Mouse (Mus musculus) spleen, embryonic (tissue): ENCODE results near the gene Syt12.

Experiments
- CTCF ChIA-PET: fragments of 350-600 bp; sonication (Branson Sonifier 250); formaldehyde crosslinking; loops from one replicate; lab custom pipeline; 2022; lab: Charles Lee

Gene Syt12

GRCm38 (mm10) chr19:4447445-4447844 lies 29.8 kb downstream of the Syt12 start:
- CTCF ChIA-PET, result no interaction called here

- CTCF ChIA-PET, result no interaction called here
Observed at GRCm38 (mm10) chr19:4446661-4447420, 30.4 kb downstream of the Syt12 start.

- CTCF ChIA-PET, result no interaction called here
Observed at GRCm38 (mm10) chr19:4442408-4442807, 34.8 kb downstream of the Syt12 start.

GRCm38 (mm10) chr19:4441621-4442161 lies 35.6 kb downstream of the Syt12 start:
- CTCF ChIA-PET, result no interaction called here

GRCm38 (mm10) chr19:4441090-4441591 lies 36.1 kb downstream of the Syt12 start:
- CTCF ChIA-PET, result interaction anchor here (0.7 kb wide), 1 partner anchor 13 kb away, joined by 5 read pairs; no protein-coding TSS in a partner anchor

GRCm38 (mm10) chr19:4440222-4440621 lies 37.0 kb downstream of the Syt12 start:
- CTCF ChIA-PET, result no interaction called here

- CTCF ChIA-PET, result no interaction called here
Observed at GRCm38 (mm10) chr19:4439161-4439801, 38.0 kb downstream of the Syt12 start, which contains the start of gene Rhod. Gene Rhod, minus strand, starts transcription at chr19:4439432.

GRCm38 (mm10) chr19:4438791-4439160 lies 38.5 kb downstream of the Syt12 start:
- CTCF ChIA-PET, result no interaction called here

- CTCF ChIA-PET, result interaction anchor here (0.6 to 0.7 kb wide), 2 partner anchors 155 to 177 kb away, joined by 5 to 7 read pairs; no protein-coding TSS in a partner anchor
Observed at GRCm38 (mm10) chr19:4437886-4438285, 39.4 kb downstream of the Syt12 start.

GRCm38 (mm10) chr19:4436254-4436653 lies 41.0 kb downstream of the Syt12 start:
- CTCF ChIA-PET, result no interaction called here

GRCm38 (mm10) chr19:4434999-4435398 lies 42.2 kb downstream of the Syt12 start:
- CTCF ChIA-PET, result interaction anchor here (0.6 kb wide), 1 partner anchor 734 kb away, joined by 4 read pairs; no protein-coding TSS in a partner anchor

- CTCF ChIA-PET, result no interaction called here
Observed at GRCm38 (mm10) chr19:4433756-4434155, 43.5 kb downstream of the Syt12 start.

GRCm38 (mm10) chr19:4430091-4430620 lies 47.1 kb downstream of the Syt12 start:
- CTCF ChIA-PET, result no interaction called here

- CTCF ChIA-PET, result interaction anchor here (0.6 to 0.7 kb wide), 2 partner anchors 156 to 1702 kb away, joined by 3 read pairs; partner anchors contain the start of gene Snx15
Observed at GRCm38 (mm10) chr19:4425610-4426366, 51.5 kb downstream of the Syt12 start.

- CTCF ChIA-PET, result interaction anchor here (0.7 kb wide), 1 partner anchor 170 kb away, joined by 3 read pairs; no protein-coding TSS in a partner anchor
Observed at GRCm38 (mm10) chr19:4423021-4423420, 54.2 kb downstream of the Syt12 start.

GRCm38 (mm10) chr19:4422581-4422980 lies 54.7 kb downstream of the Syt12 start:
- CTCF ChIA-PET, result no interaction called here

GRCm38 (mm10) chr19:4420153-4420910 lies 56.9 kb downstream of the Syt12 start:
- CTCF ChIA-PET, result no interaction called here

GRCm38 (mm10) chr19:4419711-4420110 lies 57.5 kb downstream of the Syt12 start:
- CTCF ChIA-PET, result no interaction called here

- CTCF ChIA-PET, result interaction anchor here (0.6 kb wide), 1 partner anchor 78 kb away, joined by 9 read pairs; no protein-coding TSS in a partner anchor
Observed at GRCm38 (mm10) chr19:4417713-4418112, 59.5 kb downstream of the Syt12 start.

- CTCF ChIA-PET, result no interaction called here
Observed at GRCm38 (mm10) chr19:4417183-4417582, 60.1 kb downstream of the Syt12 start.
